Mouse (Mus musculus) kidney, postnatal 4 days (tissue): Measurements from ENCODE around the gene Lamp1.
A peak's percentile ranks its signal among the peaks of the same experiment; 100 is the strongest.

Source experiments
- DNase-seq, 2 experiments: peaks; one replicate each; pipeline ENCODE4 v3.0.0; 2021; ENCODE audit warnings: mixed read lengths in 2 of 2

Gene Lamp1

DNA sequence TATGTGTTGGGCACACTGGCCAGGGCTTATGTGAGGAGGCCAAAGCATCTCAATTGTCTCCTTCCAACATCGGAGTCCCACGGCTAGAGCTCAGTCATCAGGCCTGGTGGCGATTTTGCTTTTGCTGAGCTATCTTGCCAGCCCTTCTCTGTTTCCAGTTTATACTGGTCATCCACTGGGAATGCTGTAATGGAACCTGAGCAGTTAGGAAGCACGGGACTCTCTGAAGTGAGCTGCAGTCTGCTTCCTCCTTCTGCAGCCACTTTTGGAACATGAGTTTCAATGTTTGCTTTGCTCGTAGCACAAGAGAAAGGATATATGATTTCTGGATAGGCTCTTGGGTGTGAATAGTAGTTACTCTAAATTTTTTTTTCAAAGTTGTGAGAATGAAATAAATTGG is 5.4 kb downstream of the Lamp1 start:
- no peak for DNase-seq

DNA sequence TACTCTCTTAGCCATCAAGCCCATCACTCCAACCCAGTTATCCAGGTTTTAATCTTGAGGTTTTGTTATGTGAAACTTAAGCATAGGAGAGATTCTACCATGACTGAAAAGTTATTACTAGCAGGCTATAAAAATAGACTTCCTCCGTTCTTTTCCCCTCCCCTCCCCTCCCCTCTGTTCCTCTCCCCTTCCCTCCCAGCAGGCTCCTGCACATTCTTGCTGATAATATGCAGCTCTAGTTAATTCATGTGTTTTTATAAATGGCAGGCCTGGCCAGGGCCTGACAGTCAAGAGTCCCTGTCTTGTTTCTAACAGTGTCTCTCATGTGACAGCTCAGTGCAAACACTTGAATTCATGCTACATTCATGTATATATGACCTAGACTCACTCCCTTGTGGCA is 11.5 kb downstream of the Lamp1 start:
- no peak for DNase-seq

DNA sequence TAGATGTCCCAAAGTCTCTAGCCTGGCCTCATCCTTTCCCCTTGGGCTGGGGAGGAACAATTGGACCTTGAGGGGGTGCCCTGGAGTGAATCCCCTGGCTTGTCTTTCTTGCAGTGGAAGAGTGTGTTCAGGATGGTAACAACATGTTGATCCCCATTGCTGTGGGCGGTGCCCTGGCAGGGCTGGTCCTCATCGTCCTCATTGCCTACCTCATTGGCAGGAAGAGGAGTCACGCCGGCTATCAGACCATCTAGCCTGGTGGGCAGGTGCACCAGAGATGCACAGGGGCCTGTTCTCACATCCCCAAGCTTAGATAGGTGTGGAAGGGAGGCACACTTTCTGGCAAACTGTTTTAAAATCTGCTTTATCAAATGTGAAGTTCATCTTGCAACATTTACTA is 15.3 kb downstream of the Lamp1 start:
- DNase-seq = no peak

DNA sequence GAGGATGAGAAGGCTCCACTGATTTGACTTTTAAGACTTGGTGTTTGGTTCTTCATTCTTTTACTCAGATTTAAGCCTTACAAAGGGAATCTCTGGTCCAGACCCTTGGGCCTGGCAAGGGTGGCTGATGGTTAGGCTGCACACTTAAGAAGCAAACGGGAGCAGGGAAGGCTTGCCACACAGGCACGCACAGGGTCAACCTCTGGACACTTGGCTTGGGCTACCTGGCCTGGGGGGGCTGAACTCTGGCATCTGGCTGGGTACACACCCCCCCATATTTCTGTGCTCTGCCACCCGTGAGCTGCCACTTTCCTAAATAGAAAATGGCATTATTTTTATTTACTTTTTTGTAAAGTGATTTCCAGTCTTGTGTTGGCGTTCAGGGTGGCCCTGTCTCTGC is 15.8 kb downstream of the Lamp1 start:
- DNase-seq = no peak

DNA sequence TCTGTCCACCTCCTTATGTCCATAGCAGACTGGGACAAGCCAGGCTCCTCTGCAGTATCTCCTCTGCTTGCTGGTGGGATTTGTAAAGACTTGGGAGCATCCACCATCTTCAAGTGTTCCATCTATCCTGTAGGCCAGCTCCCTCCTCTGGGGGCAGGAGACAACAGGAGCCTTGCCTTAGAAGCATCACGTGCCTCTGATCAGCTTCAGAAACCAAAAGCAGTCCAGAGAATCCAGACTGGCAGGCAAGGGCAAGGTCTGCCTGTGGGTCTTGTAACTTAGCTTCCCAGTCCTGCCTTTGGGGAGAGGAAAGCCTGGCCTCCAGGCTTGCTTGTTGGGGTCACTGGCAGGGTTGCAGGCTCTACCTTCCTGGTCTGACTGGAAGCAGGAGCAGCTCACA is 16.7 kb downstream of the Lamp1 start:
- no peak for DNase-seq

DNA sequence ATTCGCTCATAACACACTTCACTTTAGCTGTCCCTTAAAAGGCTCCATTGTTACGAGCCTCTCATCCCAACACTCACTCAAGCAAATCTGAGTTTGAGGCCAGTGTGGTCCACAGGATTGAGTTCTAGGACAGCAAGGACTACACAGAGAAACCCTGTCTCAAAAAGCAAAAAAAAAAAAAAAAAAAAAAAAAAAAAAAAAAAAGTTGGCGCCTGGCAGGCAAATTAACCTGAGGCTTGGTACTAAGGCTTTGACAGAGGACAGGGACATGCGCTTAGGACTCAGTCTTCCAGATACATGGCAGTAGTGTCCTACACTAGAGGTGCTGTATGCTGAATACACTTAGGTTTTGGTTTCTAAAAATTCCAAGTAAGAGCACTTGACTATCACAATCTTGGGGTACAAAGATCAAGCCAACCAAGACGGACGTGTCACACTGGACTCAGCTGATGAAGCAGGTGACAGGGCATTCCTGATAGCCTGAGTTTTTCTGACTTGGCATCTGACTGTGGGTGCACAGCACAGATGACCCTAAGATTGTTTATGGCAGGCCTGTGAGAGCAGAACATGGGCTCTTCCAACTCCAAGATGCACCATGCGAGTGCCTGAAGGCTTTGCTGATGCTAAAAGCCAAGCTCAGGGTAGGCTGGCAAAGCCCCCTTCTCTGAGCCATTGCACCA is 18.4 kb downstream of the Lamp1 start:
- DNase-seq = no peak

DNA sequence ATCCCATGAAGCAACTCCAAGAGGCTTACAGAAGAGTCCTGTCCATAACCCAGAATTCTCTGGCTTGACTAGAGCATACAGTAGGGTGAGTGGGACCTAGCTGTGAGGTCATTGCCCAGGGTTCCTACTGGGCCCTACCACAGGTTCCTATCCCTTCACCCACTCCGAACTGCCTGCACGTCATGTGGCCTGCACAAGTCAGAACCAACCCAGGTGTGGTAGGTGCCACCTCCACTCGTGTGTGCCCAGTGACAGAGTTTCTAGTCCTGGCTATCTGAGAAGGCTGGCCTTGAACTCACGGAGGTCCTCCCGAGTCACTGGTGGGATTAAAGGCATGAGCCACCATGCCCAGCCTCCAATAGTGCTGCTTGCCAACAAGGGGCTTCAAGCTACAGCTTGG is 19.2 kb downstream of the Lamp1 start:
- no peak for DNase-seq

DNA sequence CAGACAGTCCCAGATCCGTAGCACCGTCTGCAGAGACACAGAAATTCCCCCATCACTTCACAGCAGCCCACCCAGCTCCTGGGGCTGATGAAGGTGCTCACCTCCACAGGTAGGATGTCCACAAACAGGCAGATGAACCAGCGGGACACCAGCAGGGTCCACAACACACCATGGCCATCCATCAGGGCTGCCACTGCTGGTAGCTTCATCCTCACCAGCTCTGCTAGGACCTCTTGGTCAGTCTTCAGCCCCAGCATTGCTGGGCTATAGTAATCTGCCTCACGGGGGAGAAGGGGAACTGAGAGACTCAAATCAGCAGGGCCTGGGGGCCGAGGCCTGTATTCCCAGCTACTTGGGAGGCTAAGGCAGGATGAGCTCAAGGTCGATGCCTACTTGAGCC is 20.5 kb downstream of the Lamp1 start:
- DNase-seq = no peak

DNA sequence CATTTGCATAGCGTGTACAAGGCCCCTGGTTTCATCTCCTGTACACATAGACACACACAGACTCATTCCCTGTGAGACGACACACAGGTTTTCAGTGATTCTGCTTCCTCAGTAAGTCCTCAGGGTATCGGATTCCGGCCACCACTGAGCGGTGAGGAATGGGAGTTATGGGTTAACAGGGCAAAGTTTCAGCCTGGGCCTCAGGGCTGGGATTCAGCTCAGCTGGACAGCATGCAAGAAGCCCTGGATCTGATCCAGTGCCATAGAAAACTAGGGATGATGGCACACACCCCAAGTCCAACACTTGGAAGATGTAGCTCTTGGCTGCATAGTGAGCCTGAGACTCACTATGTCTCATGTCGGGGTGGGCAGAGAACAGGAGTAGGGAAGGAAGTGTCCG is 21.0 kb downstream of the Lamp1 start:
- DNase-seq = no peak

DNA sequence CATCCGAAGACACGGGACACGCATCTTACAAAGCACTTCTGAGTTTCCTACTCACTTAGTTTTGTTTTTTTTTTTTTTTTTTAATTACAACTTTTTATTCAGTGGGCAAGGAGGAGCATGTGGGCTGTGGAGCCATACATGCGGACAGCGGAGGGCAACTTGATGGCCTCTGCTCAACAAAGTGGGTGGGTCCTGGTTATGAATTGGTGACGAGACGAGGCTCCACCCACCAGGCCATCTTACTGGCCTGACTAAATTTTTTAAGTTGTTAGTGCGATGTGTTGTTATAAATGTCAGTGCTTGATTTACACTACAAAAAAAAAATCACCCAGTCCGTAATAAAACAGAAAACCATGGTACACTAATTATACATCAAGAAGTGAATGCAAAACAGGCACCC is 21.4 kb downstream of the Lamp1 start:
- DNase-seq = peak in 1 of 2 experiments; percentile 43

DNA sequence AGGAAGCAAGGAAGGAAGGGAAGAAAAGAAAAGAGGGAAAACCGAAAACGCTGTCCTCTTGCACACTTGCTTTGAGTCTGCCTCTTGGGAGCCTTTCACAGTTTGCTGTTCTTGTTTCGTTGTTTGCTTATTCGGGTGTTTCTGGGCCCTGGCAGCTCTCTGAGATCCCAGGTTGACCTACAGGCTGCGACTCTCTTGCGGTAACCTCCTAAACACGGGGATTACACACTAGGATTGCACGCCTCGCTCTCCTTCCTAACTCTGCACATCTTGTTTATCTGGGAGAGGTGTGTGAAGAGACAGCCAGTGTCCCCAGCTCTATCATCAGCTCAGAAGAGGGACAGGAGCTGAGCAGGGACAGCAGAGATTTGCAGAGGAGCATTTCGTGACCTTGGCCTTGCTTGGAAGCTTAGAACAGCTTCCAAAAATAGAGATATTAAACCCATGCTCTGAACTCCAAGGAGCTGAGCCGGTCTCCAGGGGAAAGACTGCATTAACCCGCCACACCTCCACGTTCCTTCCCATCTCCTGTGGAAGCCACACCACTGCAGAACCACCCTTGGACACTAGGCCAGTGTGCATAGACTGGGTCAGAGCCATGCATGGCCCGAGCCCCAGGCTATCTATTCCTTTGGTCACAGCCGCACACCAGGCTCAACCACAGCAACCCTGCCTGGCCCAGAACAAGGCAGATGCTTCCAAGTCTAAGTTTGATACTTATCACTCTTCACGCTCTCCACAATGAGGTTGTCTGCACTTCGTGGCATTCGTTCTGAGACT is 22.1 kb downstream of the Lamp1 start:
- DNase-seq = no peak

DNA sequence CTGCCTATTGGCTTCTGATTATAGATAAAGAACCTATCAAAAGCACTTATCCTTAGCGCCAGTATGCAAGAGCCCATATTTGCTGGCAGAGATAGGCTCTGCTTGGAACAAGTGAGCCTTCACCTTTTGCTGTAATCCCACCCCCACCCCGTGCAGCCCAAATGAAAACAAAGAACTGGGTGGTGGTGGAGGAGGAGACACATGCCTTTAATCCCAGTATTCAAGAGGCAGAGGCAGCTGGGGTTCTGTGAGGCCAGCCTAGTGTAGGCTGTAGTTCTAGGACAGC is 22.7 kb downstream of the Lamp1 start:
- DNase-seq = no peak

DNA sequence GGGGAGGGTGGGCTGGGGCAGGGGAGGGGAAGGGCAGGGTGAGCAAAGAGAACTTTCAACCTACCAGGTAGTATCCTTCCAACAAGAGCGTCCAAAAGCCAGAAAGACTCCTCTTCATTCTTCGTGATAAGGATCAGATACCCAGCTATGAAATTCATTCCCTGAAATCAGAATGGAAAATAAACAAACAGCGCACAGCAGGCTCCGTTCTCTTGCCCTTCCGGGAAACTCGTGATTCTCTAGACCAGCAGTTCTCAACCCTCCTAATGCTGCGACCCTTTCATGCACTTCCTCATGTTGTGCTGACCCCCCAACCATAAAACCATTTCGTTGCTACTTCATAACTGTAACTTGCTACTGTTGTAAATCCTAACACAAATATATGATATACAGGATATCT is 27.9 kb downstream of the Lamp1 start:
- no peak for DNase-seq

DNA sequence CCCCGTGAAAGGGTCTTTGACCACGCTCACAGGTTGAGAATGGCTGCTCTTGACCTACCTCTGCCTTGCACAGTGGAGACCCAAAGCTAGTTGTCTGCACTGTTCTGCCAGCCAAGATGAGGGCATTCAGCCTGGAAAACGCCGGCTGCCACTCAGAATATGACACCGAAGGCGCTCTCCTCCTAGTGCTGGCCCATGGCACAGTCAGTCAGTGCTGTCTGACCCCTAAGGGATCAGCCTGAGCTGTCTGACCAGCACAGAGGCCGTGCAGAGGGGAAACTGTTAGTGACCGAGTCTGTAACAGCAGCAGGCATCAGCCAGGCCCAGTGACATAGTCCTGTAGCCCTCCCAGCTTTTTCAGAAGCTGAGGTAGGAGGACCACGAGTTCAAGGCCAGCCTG is 28.3 kb downstream of the Lamp1 start:
- DNase-seq = no peak

DNA sequence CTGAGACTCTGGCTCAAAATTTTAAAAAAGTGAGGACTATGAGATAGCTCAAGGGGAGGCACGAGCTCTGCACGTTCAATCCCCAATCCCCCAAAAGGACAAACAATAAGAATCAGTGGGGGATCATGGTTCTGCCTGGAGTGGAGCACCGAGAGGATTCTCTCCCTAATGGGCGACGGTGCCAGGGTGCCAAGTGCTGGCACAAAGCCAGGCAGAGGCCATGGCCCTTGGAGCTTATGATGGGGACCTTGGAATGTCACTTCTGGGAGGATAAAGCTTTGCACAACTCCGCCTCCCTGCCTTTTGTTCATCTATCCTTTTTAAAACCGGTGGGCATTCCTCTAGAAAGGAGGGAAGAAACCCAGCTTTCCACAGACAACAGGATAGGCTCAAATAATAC is 28.7 kb downstream of the Lamp1 start:
- DNase-seq = no peak

DNA sequence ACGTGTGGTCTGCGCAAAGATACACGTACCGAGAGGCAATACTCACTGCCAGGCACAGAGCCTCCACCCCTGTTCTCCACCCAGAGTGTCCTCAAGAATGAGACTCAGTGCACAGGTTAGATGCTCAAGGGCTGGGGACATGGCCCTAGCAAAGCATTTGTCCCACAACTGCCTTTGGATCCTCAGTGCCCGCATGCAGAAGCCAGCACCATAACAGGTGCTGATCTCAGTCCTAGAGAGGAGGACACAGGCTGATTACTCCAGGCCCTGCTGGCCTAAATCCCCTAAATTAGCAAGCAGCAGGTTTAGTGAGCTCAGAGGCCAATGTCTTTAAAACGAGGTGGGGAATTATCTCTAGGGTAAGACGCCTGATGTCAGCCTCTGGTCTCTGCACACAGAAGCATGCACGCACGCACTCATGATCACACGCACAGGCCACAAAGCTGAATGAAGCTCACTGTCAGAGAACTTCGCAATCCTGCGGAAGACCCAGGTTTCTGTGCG is 29.1 kb downstream of the Lamp1 start:
- no peak for DNase-seq

DNA sequence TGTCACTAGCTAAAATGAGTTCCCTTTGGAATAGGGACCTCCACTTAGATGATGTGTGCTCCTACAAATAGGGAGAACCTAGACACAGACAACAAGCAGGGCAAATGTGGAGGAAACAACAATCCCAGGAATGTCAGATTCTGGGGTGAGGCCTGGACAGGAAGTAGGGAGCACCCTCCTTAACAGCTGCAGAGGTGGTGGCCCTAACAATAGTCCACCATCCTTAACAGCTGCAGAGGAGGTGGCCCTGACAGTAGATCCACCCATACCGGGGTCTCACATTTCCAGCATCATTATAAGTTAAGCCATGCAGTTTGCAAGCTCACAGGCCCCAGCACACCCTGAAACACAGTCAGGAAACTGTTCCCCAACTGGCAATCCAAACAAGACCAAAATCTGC is 29.9 kb downstream of the Lamp1 start:
- no peak for DNase-seq

DNA sequence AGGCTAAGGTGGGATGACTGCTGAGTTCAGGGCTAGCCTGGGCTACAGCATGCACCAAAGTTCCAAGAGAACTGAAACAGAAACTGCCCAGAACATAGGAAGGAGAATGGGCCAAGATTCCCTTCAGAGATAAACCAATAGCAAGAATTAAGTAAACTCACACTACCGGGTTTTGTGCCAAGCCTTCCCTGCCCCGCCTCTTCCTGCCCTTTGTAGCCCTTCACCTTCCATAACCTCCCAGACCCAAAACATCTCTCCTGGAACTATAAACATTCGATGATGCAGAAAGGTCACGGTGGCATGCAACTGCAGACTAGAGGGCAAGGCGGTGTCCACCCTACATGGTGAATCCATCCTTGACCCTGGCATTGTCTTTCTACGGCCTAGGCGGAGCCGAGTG is 31.3 kb downstream of the Lamp1 start:
- no peak for DNase-seq

DNA sequence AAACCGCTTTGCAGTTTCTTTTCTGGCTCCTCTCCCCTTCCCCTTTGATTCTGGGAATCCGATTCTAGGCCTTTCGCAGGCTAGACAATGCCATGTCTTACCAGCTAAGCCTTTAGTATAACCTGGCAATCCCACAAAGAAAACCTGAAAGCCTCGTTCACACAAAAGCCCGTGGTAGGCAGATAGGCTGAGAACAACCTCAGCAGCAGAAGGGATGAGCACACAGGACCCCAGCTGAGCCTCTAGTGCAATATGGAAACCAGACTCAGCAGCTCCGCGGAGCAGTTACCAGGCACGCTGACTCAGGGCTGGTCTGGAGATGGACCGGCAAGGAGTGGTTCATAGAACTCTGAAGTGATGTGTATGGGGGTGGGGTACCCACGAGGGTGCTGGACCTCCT is 35.9 kb downstream of the Lamp1 start:
- no peak for DNase-seq

DNA sequence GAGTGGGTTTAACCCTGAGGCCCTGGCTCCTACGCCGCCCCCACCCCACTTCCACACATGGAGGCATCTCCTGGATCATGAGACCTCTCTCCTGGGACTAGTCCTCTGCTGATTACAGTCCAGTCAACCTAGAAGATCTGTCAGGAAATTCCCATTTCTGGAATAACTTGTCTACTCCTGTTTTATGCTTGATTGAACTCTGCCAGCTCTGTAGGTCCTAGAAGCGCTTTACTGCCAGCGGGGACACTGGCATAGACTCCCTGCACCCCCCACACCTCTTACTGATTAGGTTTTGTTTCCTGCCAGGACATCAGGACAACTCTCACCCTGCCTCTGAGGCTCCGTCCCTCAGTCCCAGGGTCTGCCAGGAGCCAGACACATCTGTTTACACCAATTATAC is 38.5 kb downstream of the Lamp1 start:
- no peak for DNase-seq

DNA sequence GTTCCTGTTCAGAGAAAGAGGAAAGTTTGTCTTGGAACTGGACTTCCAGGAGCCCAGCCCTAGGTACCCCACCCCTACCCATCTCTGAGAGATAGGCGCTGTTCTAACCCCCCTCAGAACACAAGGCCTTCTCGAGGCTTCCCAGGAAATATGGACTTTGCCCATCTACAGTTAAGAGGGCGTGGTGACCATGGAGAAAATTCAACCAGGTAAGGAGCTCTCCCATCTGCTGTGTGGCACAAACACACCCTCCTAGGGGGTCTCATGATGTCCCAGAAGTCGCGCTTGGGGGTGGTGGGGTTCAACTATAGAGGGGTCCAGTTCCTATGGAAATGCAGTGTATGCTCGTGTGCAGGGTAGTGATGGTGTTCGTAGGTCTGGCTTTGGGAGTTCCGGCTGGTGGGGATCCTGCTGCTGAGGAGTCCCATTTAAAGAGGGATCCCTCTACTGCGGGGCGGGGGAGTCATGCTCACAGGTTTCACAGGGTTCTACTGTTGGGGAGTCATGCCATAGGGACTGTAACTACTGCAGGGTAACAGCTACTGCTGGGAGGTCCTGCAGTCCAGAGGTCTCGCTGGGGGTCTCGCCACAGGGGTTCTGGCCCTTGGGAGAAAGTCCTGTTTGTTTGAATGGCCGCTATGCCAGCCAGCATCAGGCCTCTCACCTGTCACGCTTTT is 40.6 kb downstream of the Lamp1 start:
- DNase-seq = no peak

DNA sequence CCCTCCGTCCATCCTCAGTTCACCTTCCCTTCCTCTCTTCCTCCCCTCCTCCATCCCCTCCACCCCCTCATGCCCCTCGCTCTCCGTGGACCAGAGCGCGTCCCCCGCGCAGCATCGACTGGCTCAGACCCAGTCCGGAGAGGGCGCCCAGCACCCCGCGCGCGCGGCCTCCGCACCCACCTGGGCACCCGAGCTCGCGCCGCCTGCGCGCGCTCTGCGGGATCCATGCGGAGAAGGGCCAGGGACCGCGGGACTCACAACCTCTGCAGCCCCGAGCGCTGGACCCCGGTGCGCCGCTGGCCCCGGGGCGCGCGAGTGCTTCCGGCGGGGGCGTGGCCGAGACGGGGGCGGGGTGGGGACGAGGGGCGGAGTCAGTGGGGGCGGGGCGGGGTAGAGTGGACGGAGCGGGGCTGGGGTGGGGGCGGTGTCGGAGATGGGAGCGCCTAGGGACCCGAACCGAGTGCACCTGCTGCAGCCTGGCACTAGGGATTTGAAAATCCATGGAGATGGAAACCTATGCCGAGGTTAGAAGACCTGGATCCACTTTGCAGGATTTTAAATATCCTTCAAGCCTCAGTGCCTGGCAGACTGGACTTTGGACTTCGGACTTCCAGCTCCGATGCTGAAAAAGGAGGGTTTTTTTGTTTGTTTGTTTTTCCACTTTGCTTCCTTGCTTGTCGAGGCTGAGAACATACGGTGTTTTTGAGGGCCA is 41.5 kb downstream of the Lamp1 start, which contains the start of gene Grtp1:
Gene Grtp1 (minus strand): TSS at position 320 of the 712 bp plus-strand sequence.
- DNase-seq = peak; percentile 82 to 87

DNA sequence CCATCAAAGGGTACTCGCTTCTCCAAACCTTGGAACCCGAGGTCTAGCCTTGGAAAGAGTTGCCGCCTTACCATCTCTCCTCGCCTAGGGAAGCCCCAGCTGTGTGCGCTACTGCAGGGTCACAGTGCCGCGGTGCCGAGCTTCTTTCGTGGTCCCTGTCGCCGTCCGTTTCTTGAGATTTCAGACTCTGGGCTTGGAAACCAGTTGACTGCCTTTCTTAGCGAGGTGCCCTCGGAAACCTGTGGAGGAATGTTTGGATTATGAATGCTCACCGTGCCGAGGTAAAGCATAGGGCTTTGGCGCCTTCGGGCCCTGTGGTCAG is 42.0 kb downstream of the Lamp1 start:
- no peak for DNase-seq

DNA sequence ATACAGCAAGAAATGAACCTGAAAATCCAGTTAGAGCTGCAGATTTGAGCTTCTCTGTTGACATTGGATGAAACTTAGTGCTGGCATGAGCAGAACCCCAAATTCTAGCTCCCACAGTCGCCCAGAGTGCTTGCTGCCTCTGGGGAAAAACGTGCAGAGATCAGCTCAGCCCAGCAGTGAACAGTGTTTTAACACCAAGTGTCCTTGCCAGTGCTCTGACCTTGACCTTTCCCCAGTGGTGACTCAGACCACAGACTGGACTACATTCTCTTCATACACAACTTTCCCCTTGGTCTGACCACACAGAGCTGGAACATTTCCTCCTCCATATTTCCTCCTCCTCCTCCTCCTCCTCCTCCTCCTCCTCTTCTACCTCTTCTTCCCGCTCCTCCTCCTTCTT is 43.1 kb downstream of the Lamp1 start:
- DNase-seq = no peak
